Mouse (Mus musculus) forebrain, embryonic 12.5 days (tissue): ENCODE results near the gene Vezf1. TPM values are rescaled to one million over a fixed set of nuclear protein-coding genes. Genes with fewer than 3 reads are reported as not detected.

ENCODE experiments used
- ATAC-seq: fragments of 200-750 bp; cut with Nextera tagmentation; 2 replicates; pipeline ENCODE4 v1.8.0; 2017; ENCODE audit warnings: moderate TSS enrichment; ENCODE audit not compliant: low FRiP score
- H3K27ac ChIP-seq: fragments of 300-500 bp; sonication (generic); 2 replicates; pipeline ENCODE4 v1.5.1; 2016; ENCODE audit warnings: mild to moderate bottlenecking
- H3K27me3 ChIP-seq: fragments of 300-500 bp; sonication (generic); 2 replicates; pipeline ENCODE4 v1.6.1; 2016; ENCODE audit warnings: mild to moderate bottlenecking
- H3K36me3 ChIP-seq: fragments of 300-500 bp; sonication (generic); replicated peaks from 2 replicates; pipeline ENCODE4 v1.6.1; 2016; ENCODE audit warnings: mild to moderate bottlenecking
- H3K4me1 ChIP-seq: fragments of 300-500 bp; sonication (generic); 2 replicates; pipeline ENCODE4 v1.6.1; 2016
- H3K4me2 ChIP-seq: fragments of 300-500 bp; sonication (generic); 2 replicates; pipeline ENCODE4 v1.6.1; 2016; ENCODE audit warnings: mild to moderate bottlenecking, moderate library complexity
- H3K4me3 ChIP-seq: fragments of 300-500 bp; sonication (generic); replicated peaks from 2 replicates; pipeline ENCODE4 v1.5.1; 2016; ENCODE audit warnings: mild to moderate bottlenecking
- H3K9ac ChIP-seq: fragments of 300-500 bp; sonication (generic); 2 replicates; pipeline ENCODE4 v1.6.1; 2016; ENCODE audit warnings: mild to moderate bottlenecking
- H3K9me3 ChIP-seq: fragments of 300-500 bp; sonication (generic); 2 replicates; pipeline ENCODE4 v1.6.1; 2016
- WGBS: fragments of 180-500 bp; shearing (Covaris S2); methylation state at CpG from one replicate; pipeline ENCODE4 v1.1.7; 2016; 5-methylcytosine and 5-hydroxymethylcytosine counted together
- polyA plus RNA-seq: library from polyadenylated mRNA; unstranded; fragments of >200 nt; fragmentation: Nextera tagmentation; extraction: Ambion mirVana; gene quantifications from 2 replicates; pipeline ENCODE4 v1.2.1, GENCODE M21; 2016

The Vezf1 gene
- polyA plus RNA-seq, 1 experiment from 2014 or later: 84.8 TPM

- 50% methylated on average over 2 of the region's 2 CpGs for WGBS
- Histone ChIP-seq H3K9ac (no peak overlapping the region), H3K4me3 (no peak overlapping the region), H3K9me3 (no peaks in the 10 kb centered on the region), H3K4me1 (no peaks in the 10 kb centered on the region), H3K4me2 (no peak overlapping the region), H3K27ac (no peak overlapping the region), H3K36me3 (0 out of 2 replicates have a peak, but pooled peaks cover 2% of the 10 kb centered on the region), H3K27me3 (no peaks in the 10 kb centered on the region)
- peak; percentile 75 for ATAC-seq
Measured at GRCm38 (mm10) chr11:88059141-88059540, 8.9 kb upstream of the Vezf1 start.

DNA sequence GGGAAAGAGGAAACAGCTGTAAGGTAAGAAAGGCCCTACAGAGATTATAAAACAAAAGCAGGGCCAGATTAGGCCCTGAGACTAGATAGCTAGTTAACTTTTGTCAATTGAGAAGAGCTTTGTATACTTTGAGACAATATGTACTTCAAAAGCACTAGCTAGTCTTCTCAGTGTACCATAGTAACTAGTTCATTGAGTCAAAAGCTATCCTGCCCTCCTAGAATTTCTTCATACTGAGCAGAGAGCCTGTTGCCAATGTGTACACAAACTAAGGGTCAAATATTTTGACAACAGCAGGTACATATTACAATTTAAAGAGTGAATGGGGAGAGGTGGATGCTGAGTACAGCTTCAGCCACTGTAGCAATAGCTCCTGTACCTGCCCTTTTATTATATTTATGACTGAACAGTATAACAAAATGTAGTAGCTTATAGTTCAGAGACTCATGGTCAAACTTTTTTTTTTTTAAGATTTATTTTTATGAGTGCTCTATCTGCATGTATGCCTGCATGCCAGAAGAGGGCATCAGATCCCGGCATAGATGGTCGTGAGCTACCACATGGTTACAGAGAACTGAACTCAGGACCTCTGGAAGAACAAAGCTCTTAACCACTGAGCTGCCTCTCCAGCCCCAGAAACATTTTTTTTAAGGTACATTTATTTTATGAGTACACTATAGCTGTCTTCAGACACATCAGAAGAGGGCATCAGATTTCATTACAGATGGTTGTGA, 6.0 kb upstream of the Vezf1 start:
- 0 out of 2 replicates have a peak, but pooled peaks cover under 1% of the 10 kb centered on the region for H3K4me1 ChIP-seq
- no peaks in the 10 kb centered on the region for H3K9me3 ChIP-seq
- ATAC-seq: no peak
- no peaks in the 10 kb centered on the region for H3K27me3 ChIP-seq
- 79% methylated on average over 2 of the region's 2 CpGs for WGBS
- H3K27ac ChIP-seq: no peak overlapping the region
- no peak overlapping the region for H3K4me3 ChIP-seq
- H3K9ac ChIP-seq: no peak overlapping the region
- no peaks in the 10 kb centered on the region for H3K36me3 ChIP-seq
- H3K4me2 ChIP-seq: no peak overlapping the region

- no peaks in the 10 kb centered on the region for H3K27me3 ChIP-seq
- no peak overlapping the region for H3K9ac ChIP-seq
- no peaks in the 10 kb centered on the region for H3K9me3 ChIP-seq
- no peak overlapping the region for H3K27ac ChIP-seq
- H3K4me1 ChIP-seq: peaks cover 12% of the 10 kb centered on the region
- H3K4me2 ChIP-seq: no peak overlapping the region
- no peak for ATAC-seq
- no peak overlapping the region for H3K4me3 ChIP-seq
- no peaks in the 10 kb centered on the region for H3K36me3 ChIP-seq
Measured at GRCm38 (mm10) chr11:88065732-88066131, 2.3 kb upstream of the Vezf1 start.

DNA sequence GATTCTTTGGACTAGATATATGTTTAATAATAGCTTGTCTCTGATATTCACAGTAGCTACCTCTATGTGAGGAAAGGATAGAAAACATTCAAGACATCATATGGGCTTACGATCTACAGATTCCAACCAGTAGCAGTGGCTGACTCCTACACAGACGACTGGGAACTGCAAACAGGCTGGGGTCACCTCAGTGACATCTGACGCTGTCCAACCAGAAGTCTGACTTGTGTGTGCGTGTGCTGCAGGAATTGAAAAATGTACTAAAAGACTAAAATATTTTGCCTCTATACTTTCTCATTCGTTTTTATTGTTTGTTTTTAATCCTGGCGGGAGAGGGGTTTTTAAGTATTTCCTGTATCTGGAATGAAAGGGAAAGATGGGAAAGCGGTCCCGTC, 891 bp upstream of the Vezf1 start:
- ATAC-seq: no peak
- 5% methylated on average over 8 of the region's 8 CpGs for WGBS
- H3K9me3 ChIP-seq: no peaks in the 10 kb centered on the region
- H3K4me2 ChIP-seq: peak overlapping the region; percentile 69
- H3K27ac ChIP-seq: peak overlapping the region; percentile 99
- H3K27me3 ChIP-seq: no peaks in the 10 kb centered on the region
- H3K36me3 ChIP-seq: no peaks in the 10 kb centered on the region
- peak overlapping the region; percentile 98 for H3K4me3 ChIP-seq
- H3K9ac ChIP-seq: peak overlapping the region; percentile 98
- H3K4me1 ChIP-seq: peaks cover 26% of the 10 kb centered on the region

GRCm38 (mm10) chr11:88068411-88069245, 549 bp downstream of the Vezf1 start:
- WGBS: 1% methylated on average over 65 of the region's 92 CpGs
- no peaks in the 10 kb centered on the region for H3K9me3 ChIP-seq
- H3K9ac ChIP-seq: peak overlapping the region; percentile 98
- H3K4me2 ChIP-seq: peak overlapping the region; percentile 69
- H3K4me3 ChIP-seq: peak overlapping the region; percentile 98
- peak; percentile 73 for ATAC-seq
- peaks cover 8% of the 10 kb centered on the region for H3K36me3 ChIP-seq
- H3K4me1 ChIP-seq: peaks cover 39% of the 10 kb centered on the region
- H3K27me3 ChIP-seq: no peaks in the 10 kb centered on the region
- H3K27ac ChIP-seq: peak overlapping the region; percentile 99

GRCm38 (mm10) chr11:88069246-88069570, 1.1 kb downstream of the Vezf1 start:
- peak overlapping the region; percentile 98 for H3K9ac ChIP-seq
- H3K36me3 ChIP-seq: peaks cover 12% of the 10 kb centered on the region
- H3K27me3 ChIP-seq: no peaks in the 10 kb centered on the region
- peak overlapping the region; percentile 99 for H3K27ac ChIP-seq
- WGBS: under 1% methylated on average over 12 of the region's 12 CpGs
- H3K4me2 ChIP-seq: peak overlapping the region; percentile 69
- no peak for ATAC-seq
- H3K4me3 ChIP-seq: peak overlapping the region; percentile 98
- no peaks in the 10 kb centered on the region for H3K9me3 ChIP-seq
- H3K4me1 ChIP-seq: peaks cover 41% of the 10 kb centered on the region

- no peak for ATAC-seq
- no peaks in the 10 kb centered on the region for H3K9me3 ChIP-seq
- no peaks in the 10 kb centered on the region for H3K27me3 ChIP-seq
- peak overlapping the region; percentile 98 for H3K4me3 ChIP-seq
- WGBS: 35% methylated on average over 4 of the region's 4 CpGs
- H3K4me2 ChIP-seq: peak overlapping the region; percentile 69
- peaks cover 23% of the 10 kb centered on the region for H3K36me3 ChIP-seq
- H3K9ac ChIP-seq: peak overlapping the region; percentile 44
- H3K4me1 ChIP-seq: peaks cover 48% of the 10 kb centered on the region
- no peak overlapping the region for H3K27ac ChIP-seq
Measured at GRCm38 (mm10) chr11:88070392-88070791, 2.3 kb downstream of the Vezf1 start.

GRCm38 (mm10) chr11:88071113-88071512, 3.0 kb downstream of the Vezf1 start:
- ATAC-seq: no peak
- Histone ChIP-seq H3K36me3 (peaks cover 29% of the 10 kb centered on the region), H3K4me2 (peak overlapping the region; percentile 69), H3K4me3 (peak overlapping the region; percentile 98), H3K4me1 (peaks cover 52% of the 10 kb centered on the region), H3K27me3 (no peaks in the 10 kb centered on the region), H3K27ac (0 out of 2 replicates have a peak overlapping the region, but pooled peaks have one; percentile 50), H3K9ac (peak overlapping the region; percentile 44), H3K9me3 (no peaks in the 10 kb centered on the region)
- WGBS: 38% methylated on average over 5 of the region's 5 CpGs

DNA sequence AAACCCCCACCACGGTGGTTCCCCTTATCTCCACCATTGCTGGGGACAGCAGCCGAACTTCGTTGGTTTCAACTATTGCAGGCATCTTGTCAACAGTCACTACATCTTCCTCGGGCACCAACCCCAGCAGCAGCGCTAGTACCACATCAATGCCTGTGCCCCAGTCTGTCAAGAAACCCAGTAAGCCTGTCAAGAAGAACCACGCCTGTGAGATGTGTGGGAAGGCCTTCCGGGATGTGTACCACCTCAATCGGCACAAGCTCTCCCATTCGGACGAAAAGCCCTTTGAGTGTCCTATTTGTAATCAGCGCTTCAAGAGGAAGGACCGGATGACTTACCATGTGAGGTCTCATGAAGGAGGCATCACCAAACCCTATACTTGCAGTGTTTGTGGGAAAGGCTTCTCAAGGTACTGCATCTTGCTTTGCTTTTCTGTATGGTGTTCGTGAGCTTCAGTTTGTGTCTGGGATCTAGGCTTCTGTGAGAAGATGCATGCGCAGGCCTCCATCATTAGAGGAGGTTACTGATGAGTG, 5.3 kb downstream of the Vezf1 start:
- WGBS: 85% methylated on average over 14 of the region's 14 CpGs
- H3K4me1 ChIP-seq: peaks cover 51% of the 10 kb centered on the region
- H3K4me2 ChIP-seq: no peak overlapping the region
- 0 out of 2 replicates have a peak overlapping the region, but pooled peaks have one; percentile 19 for H3K27ac ChIP-seq
- peaks cover 50% of the 10 kb centered on the region for H3K36me3 ChIP-seq
- H3K9ac ChIP-seq: no peak overlapping the region
- no peaks in the 10 kb centered on the region for H3K9me3 ChIP-seq
- no peak for ATAC-seq
- no peak overlapping the region for H3K4me3 ChIP-seq
- H3K27me3 ChIP-seq: no peaks in the 10 kb centered on the region

DNA sequence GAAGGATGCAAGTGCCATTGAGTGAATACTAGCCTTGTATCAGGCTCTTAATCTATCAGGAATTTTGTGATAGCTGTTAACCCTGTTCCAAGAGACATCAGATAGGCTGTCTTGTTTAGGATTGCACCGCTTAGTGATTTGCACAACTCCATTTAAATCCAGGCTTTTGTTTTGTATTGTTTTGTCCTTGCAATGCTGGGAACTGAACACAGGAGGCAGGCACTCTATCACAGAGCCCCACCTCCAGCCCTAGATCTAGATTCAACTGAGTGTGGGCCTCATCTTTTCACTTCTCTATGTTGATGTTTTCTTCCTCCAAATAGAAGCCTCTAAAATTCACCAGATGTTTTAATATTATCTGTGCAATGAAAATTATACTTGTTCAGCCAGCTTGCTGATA, 7.6 kb downstream of the Vezf1 start:
- no peak for ATAC-seq
- Histone ChIP-seq H3K27me3 (no peaks in the 10 kb centered on the region), H3K36me3 (peaks cover 73% of the 10 kb centered on the region), H3K4me1 (peaks cover 42% of the 10 kb centered on the region), H3K4me3 (no peak overlapping the region), H3K4me2 (no peak overlapping the region), H3K27ac (0 out of 2 replicates have a peak overlapping the region, but pooled peaks have one; percentile 32), H3K9me3 (no peaks in the 10 kb centered on the region), H3K9ac (no peak overlapping the region)
- 22% methylated on average over 1 of the region's 1 CpGs for WGBS

DNA sequence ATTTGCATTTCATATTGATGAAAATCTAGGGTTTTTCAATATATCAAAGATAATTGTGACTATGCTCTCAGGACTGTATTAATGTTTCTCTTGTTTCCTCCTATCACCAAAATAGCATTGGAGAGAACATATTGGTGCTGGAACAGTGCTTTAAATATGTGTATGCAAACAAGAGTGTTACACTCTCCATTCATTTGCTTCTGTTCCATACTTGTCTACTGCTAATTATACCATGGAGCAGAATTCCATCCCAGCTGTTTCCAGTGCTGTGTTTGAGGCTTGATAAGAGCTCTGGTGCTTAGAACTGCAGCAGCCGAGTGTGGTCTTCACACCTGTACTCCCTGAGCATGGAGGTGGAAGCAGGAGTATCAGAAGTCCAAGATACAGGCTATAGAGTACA, 8.3 kb downstream of the Vezf1 start:
- Histone ChIP-seq H3K27me3 (no peaks in the 10 kb centered on the region), H3K4me2 (no peak overlapping the region), H3K36me3 (peaks cover 80% of the 10 kb centered on the region), H3K4me3 (no peak overlapping the region), H3K27ac (no peak overlapping the region), H3K9ac (no peak overlapping the region), H3K4me1 (peaks cover 36% of the 10 kb centered on the region), H3K9me3 (no peaks in the 10 kb centered on the region)
- 73% methylated on average over 1 of the region's 1 CpGs for WGBS
- ATAC-seq: no peak

GRCm38 (mm10) chr11:88083699-88084098, 15.6 kb downstream of the Vezf1 start:
- H3K27ac ChIP-seq: no peak overlapping the region
- H3K9ac ChIP-seq: no peak overlapping the region
- H3K4me2 ChIP-seq: no peak overlapping the region
- H3K36me3 ChIP-seq: peaks cover 60% of the 10 kb centered on the region
- no peaks in the 10 kb centered on the region for H3K27me3 ChIP-seq
- no peak overlapping the region for H3K4me3 ChIP-seq
- WGBS: 85% methylated on average over 6 of the region's 6 CpGs
- no peaks in the 10 kb centered on the region for H3K9me3 ChIP-seq
- peaks cover 23% of the 10 kb centered on the region for H3K4me1 ChIP-seq
- no peak for ATAC-seq
